Comparison of ENCODE assay signal across 13 mouse cellular contexts in the genomic region with DNA sequence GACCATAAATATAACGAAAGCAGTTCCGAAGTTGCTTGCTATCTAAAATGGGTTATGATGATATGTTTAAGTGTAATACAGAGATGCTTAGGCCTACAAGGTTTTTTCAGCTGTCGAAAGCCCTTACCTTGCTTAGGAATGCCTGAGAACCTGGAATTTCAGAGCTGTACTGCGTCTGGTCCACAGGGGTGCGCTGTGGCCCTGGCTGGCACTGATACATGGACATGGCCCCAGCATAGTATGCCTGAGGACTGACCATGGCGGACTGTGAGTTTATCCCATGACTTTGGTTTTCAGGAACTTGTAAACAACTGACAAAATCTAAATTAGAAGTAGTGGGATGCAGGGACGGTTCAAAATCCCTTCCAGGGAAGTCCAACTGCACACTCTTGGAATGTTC. TPM values are rescaled to one million over a fixed set of nuclear protein-coding genes. Genes with fewer than 3 reads are reported as not detected.
A peak's percentile ranks its signal among the peaks of the same experiment; 100 is the strongest.
DNase-seq lines count a peak whose midpoint lies in the region; ATAC-seq and TF ChIP-seq lines count a peak whose summit lies in the region.
"Had no signal": no experiment of that assay in that cellular context is flagged by ENCODE, and none has a peak within 500 bp of the region (broad histone marks: within the 10 kb centered on the region; RNA-seq: fewer than 3 reads in every experiment).

No protein-coding gene starts in this region.

- no peaks in the 10 kb centered on the region for H3K9me3 ChIP-seq in kidney, postnatal 0 days (replicated peaks; ENCODE audit: low read length)
- H3K9me3 ChIP-seq in CH12.LX (replicated peaks; ENCODE audit: low read length), result no peaks in the 10 kb centered on the region
- H3K9me3 ChIP-seq: forebrain, embryonic 15.5 days; liver, embryonic 13.5 days had no signal

- 91% methylated on average over 7 of the region's 7 CpGs for WGBS in kidney, postnatal 0 days
- WGBS in thymus, adult 2 months, result 97% methylated on average over 7 of the region's 7 CpGs

- no peak overlapping the region for H3K27ac ChIP-seq in kidney, postnatal 0 days
- no peak overlapping the region for H3K27ac ChIP-seq in CH12.LX (ENCODE audit: insufficient read depth, low read depth)
- no peak overlapping the region for H3K27ac ChIP-seq in thymus, adult 2 months (ENCODE audit: control insufficient read depth, insufficient read depth, low read length)
- H3K27ac ChIP-seq: forebrain, embryonic 15.5 days; liver, embryonic 13.5 days had no signal

- TF ChIP-seq RAD21 in CH12.LX (IDR thresholded peaks at IDR 0.05; ENCODE audit: low read depth, low read length), result peak; percentile 53

- 0 out of 2 replicates have a peak, but pooled peaks have one; percentile 52 for ATAC-seq in kidney, postnatal 0 days (replicated peaks; ENCODE audit: low FRiP score, low read depth)
- ATAC-seq: forebrain, embryonic 15.5 days had no signal

- DNase-seq in embryo, embryonic 10 days (ENCODE audit: low spot score), result peak; percentile 35
- DNase-seq in embryo, embryonic 9.5 days (ENCODE audit: extremely low spot score), result no peak
- DNase-seq in kidney, postnatal 0 days (ENCODE audit: low spot score), result peak; percentile 34
- no peak for DNase-seq in kidney, adult 11 months
- DNase-seq in CH12.LX (ENCODE audit: extremely low read depth), result no peak
- peak; percentile 22 for DNase-seq in embryo, embryonic 10.5 days (ENCODE audit: low spot score)
- no peak for DNase-seq in thymus, adult 2 months
- no peak for DNase-seq in left cerebral cortex, adult 11 months (ENCODE audit: low spot score)
- DNase-seq: heart, adult 18-20 months; liver, embryonic 13.5 days; midbrain, embryonic 14.5 days; thymus, postnatal 4 days had no signal

- no peak overlapping the region for H3K4me3 ChIP-seq in kidney, postnatal 0 days (replicated peaks; ENCODE audit: low read depth, low read length)
- H3K4me3 ChIP-seq in CH12.LX (replicated peaks in 1 of 3; ENCODE audit: low read depth in 2 of 3, low read length in 2 of 3, poor library complexity in 1 of 3), result no peak overlapping the region
- no peak overlapping the region for H3K4me3 ChIP-seq in thymus, adult 2 months (ENCODE audit: control insufficient read depth, insufficient read depth, low read length)
- H3K4me3 ChIP-seq: forebrain, embryonic 15.5 days; liver, embryonic 13.5 days had no signal

- no peak overlapping the region for H3K4me2 ChIP-seq in kidney, postnatal 0 days (ENCODE audit: low read length)
- H3K4me2 ChIP-seq in CH12.LX (ENCODE audit: insufficient read depth, low read depth, poor library complexity, severe bottlenecking), result no peak overlapping the region
- H3K4me2 ChIP-seq: forebrain, embryonic 15.5 days; liver, embryonic 13.5 days had no signal

- no peak for TF ChIP-seq EP300 in CH12.LX (IDR thresholded peaks at IDR 0.05; ENCODE audit: low read length)

- no peaks in the 10 kb centered on the region for H3K4me1 ChIP-seq in kidney, postnatal 0 days (replicated peaks; ENCODE audit: insufficient read depth, low read length)
- H3K4me1 ChIP-seq in CH12.LX (ENCODE audit: control insufficient read depth in 1 of 2, insufficient read depth in 2 of 2), result no peaks in the 10 kb centered on the region
- no peaks in the 10 kb centered on the region for H3K4me1 ChIP-seq in thymus, adult 2 months (replicated peaks; ENCODE audit: control insufficient read depth, insufficient read depth, low read length)
- H3K4me1 ChIP-seq: forebrain, embryonic 15.5 days; liver, embryonic 13.5 days had no signal

- no peak overlapping the region for H3K9ac ChIP-seq in kidney, postnatal 0 days (ENCODE audit: low read depth, low read length)
- no peak overlapping the region for H3K9ac ChIP-seq in CH12.LX (ENCODE audit: insufficient read depth, low read depth)
- H3K9ac ChIP-seq: forebrain, embryonic 15.5 days; liver, embryonic 13.5 days had no signal

- H3K27me3 ChIP-seq in kidney, postnatal 0 days (ENCODE audit: insufficient read depth, low read length), result no peaks in the 10 kb centered on the region
- no peaks in the 10 kb centered on the region for H3K27me3 ChIP-seq in CH12.LX (replicated peaks)
- no peaks in the 10 kb centered on the region for H3K27me3 ChIP-seq in thymus, adult 2 months (ENCODE audit: control insufficient read depth, insufficient read depth, low read length)
- H3K27me3 ChIP-seq: forebrain, embryonic 15.5 days; liver, embryonic 13.5 days had no signal

- in situ Hi-C loops in CH12.LX (cut with MboI; ENCODE audit: low pct_ligation_motif_present, low pct_unique_long_range_greater_than_20kb, low sequenced_read_pairs), result no loop called here

- no peak for TF ChIP-seq POLR2A in CH12.LX (IDR thresholded peaks at IDR 0.05; ENCODE audit: low read depth, low read length)
- TF ChIP-seq POLR2A in thymus, adult 2 months (IDR thresholded peaks at IDR 0.05; ENCODE audit: control insufficient read depth, extremely low read depth, insufficient read depth, low read length, poor library complexity), result no peak

- TF ChIP-seq CTCF in kidney, postnatal 0 days (IDR thresholded peaks at IDR 0.05; ENCODE audit: low read depth), result peak; percentile 59
- peak in 1 of 2 experiments; percentile 60; a peak in 2 of 4 replicates for TF ChIP-seq CTCF in CH12.LX (conservative IDR thresholded peaks at IDR 0.05 in 1 of 2, IDR thresholded peaks at IDR 0.05 in 1 of 2; ENCODE audit: low read depth in 2 of 2, low read length in 2 of 2)
- TF ChIP-seq CTCF in thymus, adult 2 months (IDR thresholded peaks at IDR 0.05; ENCODE audit: borderline replicate concordance, control insufficient read depth, extremely low read depth, insufficient read depth, low read length, poor library complexity), result no peak

- no peaks in the 10 kb centered on the region for H3K79me2 ChIP-seq in CH12.LX (replicated peaks; ENCODE audit: control insufficient read depth, extremely low read depth, insufficient read depth, poor library complexity, severe bottlenecking)

- dilution Hi-C loops in CH12.LX (cut with MboI; ENCODE audit: extremely low pct_ligation_motif_present, extremely low pct_unique_long_range_greater_than_20kb, low sequenced_read_pairs), result no loop called here

- H3K36me3 ChIP-seq in kidney, postnatal 0 days (ENCODE audit: insufficient read depth, low read length), result peaks cover 20% of the 10 kb centered on the region
- H3K36me3 ChIP-seq in CH12.LX (replicated peaks in 1 of 2; ENCODE audit: control insufficient read depth in 1 of 2, insufficient read depth in 1 of 2, low read length in 1 of 2), result peaks cover 32 to 46% of the 10 kb centered on the region in 2 experiments
- no peaks in the 10 kb centered on the region for H3K36me3 ChIP-seq in thymus, adult 2 months (ENCODE audit: control insufficient read depth, insufficient read depth, low read length)
- H3K36me3 ChIP-seq: forebrain, embryonic 15.5 days had no signal

TF ChIP-seq in CH12.LX, 34 proteins besides CTCF, POLR2A, EP300 and RAD21:
- TF ChIP-seq POLR2AphosphoS2 (IDR thresholded peaks at IDR 0.05; ENCODE audit: low read depth, low read length), result no peak
- peak; percentile 64 for TF ChIP-seq SMC3 (IDR thresholded peaks at IDR 0.05; ENCODE audit: low read depth, low read length)
- no peak for TF ChIP-seq ZC3H11A (IDR thresholded peaks at IDR 0.05; ENCODE audit: low read depth, low read length)
- no peak for TF ChIP-seq PAX5 (IDR thresholded peaks at IDR 0.05; ENCODE audit: low read length)
- TF ChIP-seq IRF4 (IDR thresholded peaks at IDR 0.05; ENCODE audit: low read depth, low read length), result no peak
- TF ChIP-seq NRF1 (IDR thresholded peaks at IDR 0.05; ENCODE audit: low read depth, low read length), result no peak

RNA-seq across cellular contexts. Expression of a gene that starts 31.3 kb away (rescaled TPM):
- 5.5 and 6.7 TPM in 2 replicates for polyA plus RNA-seq in kidney, postnatal 0 days (2015; fragmentation: Nextera tagmentation; extraction: Ambion mirVana)
- total RNA-seq in CH12.LX (2012; rRNA removed) (7.1 and 7.7 TPM in 2 replicates), CH12.LX (2014; rRNA removed) (8.2 and 9.5 TPM in 2 replicates)
- polyA plus RNA-seq in CH12.LX (2012; ENCODE audit: insufficient read length, low read depth), result 4.4 and 4.9 TPM in 2 replicates
- polyA plus RNA-seq in thymus, adult 2 months (2012; rRNA removed), result 4.9 and 5.7 TPM in 2 replicates

Comparison
In these comparisons a context has a peak if more than half of its experiments do, and no peak if none do; other contexts are left out.
1. DNase-seq: peak in embryo, embryonic 10 days (single experiment), kidney, postnatal 0 days (single experiment) and embryo, embryonic 10.5 days (single experiment); none in embryo, embryonic 9.5 days (single experiment), kidney, adult 11 months (single experiment), CH12.LX (single experiment), thymus, adult 2 months (single experiment) and left cerebral cortex, adult 11 months (single experiment).